Mouse (Mus musculus) v-Abl transformed pro-B cells (cell line): ENCODE measurements around the gene Gadl1.

Experiments used
- in situ Hi-C, 2 experiments: fragments of 400-800 bp; cut with MboI; formaldehyde crosslinking; loops; one replicate each; pipeline ENCODE4 v1.15.1; 2025; ENCODE audit not compliant: unreplicated experiment in 2 of 2

Gene Gadl1

DNA sequence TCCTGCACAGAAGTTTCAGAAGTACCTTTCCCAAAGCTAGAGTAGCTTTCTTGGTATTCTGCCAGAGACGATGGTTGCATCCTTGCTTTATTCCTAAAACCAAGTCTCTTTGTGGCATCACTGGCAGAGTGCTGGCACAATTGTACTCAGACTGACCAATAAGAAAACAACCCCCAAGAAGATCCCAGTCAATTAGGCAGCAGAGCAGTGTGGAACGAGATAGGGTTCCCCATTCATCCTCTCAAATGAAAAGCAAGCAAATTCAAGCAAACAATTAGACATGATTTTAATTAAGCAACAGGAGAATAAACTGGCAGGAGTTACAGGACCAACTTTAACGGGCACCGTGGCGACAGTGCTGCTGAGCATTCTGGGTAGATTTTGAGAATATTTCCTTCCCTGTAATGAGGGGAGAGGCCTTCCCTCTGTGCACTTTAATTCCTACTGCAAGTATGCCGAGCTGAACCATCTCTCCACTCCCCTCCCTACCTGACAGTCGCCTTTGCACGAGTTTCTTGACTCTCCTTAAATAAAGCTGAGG lies 209.1 kb downstream of the Gadl1 start:
- in situ Hi-C loops = no loop called here

DNA sequence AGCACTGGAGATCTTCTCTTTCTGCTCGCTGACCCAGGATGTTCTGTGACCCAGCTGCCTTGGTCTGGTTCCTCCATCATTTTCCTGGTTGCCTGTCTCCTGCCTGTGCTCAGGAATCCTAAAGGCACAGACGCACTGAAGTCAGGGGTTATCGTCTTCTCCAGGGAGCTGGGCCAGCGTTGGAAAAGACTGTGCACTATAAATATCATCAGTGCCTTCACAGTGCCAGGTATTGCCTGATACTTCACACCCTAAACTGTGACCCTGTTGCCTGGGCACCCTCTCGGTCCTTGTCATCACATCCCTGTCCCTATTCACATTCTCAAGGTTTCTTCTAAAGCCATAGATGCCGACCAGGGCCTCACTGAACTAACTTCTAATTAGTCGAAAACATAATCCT lies 210.7 kb downstream of the Gadl1 start:
- in situ Hi-C loops = no loop called here

DNA sequence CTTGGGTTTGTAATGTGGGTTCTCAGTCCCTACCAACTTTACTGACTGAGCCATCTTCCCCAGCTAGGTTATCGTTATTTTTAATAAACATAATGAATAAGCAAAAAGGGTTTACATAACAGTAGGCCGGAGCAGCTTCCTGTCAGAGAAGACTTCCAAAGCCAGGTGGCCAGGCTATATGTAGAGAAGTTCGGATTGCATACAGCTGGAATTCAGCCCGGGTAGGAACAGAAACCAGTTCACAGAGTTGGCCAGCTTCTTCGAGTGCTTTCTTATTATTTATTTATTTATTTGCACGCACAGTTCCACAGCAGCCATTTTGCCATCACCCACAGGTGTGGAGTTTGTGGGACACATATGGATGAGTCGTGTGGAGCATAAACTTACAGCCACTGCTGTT lies 212.2 kb downstream of the Gadl1 start:
- in situ Hi-C loops = no loop called here

DNA sequence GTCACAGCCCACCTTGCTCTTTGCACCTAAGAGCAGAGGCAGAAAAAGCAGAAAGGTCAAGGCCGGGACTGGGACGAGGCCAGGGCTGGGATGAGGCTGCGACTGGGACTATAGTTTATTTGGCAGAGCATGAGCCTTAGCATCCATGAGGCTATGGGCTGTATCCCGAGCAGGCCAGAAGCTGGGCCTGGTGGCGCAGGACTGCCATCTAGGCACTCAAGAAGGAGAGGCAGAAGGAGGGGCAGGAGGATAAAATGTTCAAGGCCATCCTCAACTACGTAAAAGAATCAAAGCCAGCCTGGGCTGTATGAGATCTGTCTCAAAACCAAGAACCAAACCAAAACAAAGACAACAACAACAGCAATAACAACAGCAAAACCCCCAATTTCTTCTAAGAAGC lies 213.3 kb downstream of the Gadl1 start:
- in situ Hi-C loops = no loop called here

DNA sequence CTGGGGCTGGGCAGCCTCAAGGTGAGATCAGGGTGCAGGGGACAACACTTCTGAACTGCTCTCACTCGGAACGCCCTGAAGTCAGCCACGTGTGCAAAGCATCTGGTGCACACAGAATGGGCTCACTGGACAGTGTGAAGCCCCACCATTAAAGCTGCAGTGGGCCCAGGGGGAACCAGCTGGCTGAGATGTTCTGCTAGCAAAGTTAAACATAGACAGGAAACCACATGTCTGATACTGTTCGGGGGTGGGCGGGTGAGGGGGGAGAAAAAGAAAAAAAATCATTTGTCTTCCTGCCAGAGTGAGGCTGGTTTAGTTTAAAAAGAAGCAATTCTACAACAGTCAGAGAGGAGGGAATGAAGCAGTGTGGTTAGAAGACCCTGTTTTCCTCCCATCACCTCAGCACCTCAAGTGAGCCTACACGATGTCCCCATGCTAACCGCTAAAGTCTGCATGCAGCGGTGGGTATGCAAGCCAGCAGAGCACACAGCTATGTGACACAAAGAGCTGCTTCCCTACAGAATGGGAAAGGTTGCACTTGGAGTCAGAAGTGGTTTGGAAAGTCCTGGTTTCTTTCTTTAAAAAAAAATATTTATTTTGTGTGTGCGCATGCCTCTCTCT lies 213.8 kb downstream of the Gadl1 start:
- in situ Hi-C loops = no loop called here
